Mouse (Mus musculus) testis, postnatal 14 days (tissue): ENCODE results near the gene Sec24c.
A peak's percentile ranks its signal among the peaks of the same experiment; 100 is the strongest.
"Not testable (repeated sequence)": the region's sequence is repeated elsewhere in the genome, so short reads cannot be mapped to it uniquely, and the experiment has no call there.

Experiments
- DNase-seq: peaks from one replicate; pipeline ENCODE4 v3.0.0; 2021; ENCODE audit warnings: low spot score

Sec24c gene

DNA sequence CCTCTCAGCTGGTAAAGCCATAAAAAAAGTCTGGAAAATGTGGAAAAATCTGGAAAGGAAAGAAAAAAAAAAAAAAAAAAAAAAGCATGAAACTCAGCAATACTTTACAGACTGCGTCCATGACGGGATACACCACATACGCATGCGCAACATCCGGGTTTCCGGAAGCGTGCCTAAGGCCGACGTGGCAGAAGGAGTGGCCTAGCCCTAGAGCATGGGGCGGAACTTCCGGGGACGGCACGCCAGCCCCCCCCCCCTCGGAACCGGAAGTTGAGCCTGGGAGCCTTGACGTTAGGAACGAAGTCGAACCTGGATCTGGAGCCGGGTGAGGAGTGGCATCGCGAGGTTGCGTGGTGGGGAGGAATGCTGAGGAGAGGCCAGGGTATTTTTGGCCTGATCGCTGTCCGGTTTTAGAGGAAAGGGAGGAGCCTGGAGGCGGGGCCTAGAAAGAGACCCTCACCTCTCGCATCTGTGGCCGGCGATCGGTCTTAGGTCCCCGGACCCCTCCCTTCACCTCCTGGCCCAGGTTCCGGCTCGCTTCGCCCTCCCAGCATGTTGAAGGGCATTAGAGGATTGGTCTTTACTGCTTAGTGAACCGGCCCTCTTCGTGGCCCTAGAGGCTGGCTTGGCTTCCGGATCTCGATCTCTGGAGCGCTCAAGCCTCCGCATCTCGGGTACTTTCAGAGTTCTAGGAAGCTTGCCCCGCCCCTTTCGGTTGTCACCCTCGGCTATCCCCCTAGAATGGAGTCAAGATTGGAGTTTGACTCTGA lies at the start of gene Sec24c:
TSS of gene Sec24c (plus strand) at position 245 of the 770 bp plus-strand sequence.
- DNase-seq, result peak; percentile 99

DNA sequence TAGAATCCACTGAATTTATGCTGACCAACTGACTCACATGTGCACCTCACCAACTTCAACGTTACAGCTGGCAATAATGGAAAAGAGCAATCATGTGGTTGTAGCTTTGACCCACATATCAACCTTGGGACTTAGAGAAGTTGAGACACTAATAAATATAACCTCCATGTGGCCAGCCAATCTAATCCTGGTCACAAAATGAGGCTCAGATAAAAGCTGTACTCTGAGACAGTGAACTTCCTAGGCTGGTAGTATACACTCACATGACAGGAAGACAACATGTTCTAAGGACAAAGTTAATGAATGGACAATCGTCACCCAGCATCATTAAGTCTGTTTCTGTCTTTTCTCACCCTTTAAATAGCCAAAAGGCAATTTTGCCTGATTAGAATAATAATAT lies 47.7 kb upstream of the Sec24c start:
- DNase-seq, result no peak

DNA sequence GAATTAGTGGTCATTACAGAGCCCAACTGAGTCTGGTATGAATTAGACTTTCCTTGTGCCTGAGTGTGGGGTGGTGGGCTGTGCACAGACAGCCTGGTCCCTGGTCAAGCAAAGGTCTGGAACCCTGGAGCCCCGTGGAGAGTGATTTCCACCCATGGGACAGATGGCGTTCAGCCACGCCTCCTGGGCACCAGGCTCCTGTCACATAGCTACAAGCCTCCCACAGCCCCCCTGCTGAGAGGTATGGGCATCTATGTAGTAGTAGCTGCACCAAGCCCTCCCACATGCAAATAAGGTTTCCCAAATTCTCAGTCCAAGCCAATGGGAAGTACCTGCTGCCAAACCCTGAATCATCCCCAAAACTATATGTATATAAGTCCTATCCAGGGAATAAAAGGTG lies 47.1 kb upstream of the Sec24c start:
- DNase-seq, result no peak

DNA sequence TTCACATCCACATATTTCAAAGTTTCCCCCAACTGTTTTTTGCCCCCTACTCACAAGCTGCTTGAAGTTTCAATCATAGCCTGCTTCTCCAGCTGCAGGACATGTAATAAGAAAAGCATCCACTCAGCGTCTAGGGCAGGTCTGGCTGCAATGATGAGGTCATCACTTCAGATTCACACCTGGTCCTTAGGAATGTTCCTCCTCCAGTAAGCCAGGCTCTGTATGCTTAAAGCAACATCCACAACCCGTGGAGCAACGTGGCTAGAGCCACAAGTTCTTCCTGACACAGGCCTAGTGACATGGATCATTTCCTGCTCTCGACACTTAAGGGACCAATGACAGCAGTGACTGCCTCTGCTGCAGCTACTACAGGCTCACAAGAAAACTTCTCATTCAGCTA lies 42.9 kb upstream of the Sec24c start:
- DNase-seq, result no peak

DNA sequence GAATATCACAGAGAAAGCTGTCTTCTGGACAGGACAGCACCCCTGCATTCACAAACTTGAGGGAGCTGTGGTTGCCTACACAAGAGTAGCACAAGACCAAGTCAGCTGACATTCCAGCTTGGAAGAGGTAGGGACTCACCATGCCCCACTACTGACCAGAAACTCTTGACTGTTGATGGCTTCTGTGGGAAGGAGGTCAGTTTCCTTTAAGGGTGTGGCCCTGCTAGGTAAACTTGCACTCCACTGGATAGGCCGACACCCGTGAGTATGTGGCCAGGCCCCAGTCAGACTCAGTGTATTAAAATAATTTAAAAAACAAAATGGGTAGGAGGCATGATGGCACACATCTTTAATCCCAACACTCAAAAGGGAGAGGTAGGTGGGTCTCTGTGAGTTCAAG lies 38.6 kb upstream of the Sec24c start:
- no peak for DNase-seq

DNA sequence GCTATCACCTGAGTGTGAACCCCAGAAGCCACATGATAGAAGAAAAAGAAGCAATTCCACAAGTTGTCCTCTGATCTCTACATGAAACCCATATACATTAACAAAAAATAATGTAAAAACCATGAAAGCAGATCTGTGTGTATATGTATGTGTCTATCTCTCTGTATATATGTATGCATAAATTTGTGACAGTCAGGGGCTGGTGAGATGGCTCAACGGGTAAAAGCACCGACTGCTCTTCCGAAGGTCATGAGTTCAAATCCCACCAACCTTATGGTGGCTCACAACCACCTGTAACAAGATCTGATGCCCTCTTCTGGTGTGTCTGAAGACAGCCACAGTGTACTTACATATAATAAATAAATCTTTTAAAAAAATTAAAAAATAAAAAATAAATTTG lies 37.1 kb upstream of the Sec24c start:
- DNase-seq, result not testable (repeated sequence)

DNA sequence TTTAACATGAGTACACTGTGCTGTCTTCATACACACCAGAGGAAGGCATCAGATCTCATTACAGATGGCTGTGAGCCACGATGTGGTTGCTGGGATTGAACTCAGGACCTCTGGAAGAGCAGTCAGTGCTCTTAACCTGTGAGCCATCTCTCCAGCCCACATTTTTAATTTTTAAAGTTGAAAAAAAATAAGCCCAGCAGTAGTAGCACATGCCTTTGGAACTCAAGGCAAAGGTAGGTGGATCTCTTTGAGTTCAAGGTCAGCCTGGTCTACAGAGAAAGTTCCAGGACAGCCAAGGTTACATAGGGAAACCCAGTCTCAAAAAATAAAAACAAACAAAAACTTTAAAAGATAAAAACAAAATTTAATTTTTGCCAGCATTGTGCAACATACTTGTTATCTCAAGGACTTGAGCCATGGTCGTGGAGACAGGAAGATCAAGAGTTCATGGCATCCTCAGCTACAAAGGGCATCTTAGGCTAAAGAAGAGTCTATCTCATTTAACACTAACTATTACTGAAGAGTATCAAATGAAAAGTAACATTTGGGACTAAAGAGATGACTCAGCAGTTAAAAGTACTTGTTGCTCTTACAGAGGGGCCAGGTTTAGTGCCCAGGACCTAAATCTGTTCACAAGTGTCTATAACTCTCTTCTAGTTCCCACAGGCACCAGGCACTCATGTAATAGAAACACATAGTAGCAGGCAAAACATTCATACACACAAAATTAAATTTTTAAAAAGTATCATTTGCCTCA lies 36.1 kb upstream of the Sec24c start:
- no peak for DNase-seq

DNA sequence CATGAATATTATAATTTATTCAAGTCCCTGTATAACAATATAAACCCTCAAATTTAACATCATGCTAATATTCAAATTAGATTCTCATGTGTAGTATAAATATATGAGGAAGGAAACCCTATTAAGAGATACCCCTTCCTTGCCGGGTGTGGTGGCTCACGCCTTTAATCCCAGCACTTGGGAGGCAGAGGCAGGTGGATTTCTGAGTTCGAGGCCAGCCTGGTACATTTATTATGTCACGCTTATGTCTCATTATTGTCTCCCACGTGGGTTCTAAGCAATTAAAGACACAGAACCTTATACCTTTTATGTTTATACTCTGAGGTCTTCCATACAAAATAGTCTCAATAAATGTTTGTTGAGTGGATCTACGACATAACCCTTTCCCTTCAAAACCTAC lies 35.4 kb upstream of the Sec24c start:
- no peak for DNase-seq

DNA sequence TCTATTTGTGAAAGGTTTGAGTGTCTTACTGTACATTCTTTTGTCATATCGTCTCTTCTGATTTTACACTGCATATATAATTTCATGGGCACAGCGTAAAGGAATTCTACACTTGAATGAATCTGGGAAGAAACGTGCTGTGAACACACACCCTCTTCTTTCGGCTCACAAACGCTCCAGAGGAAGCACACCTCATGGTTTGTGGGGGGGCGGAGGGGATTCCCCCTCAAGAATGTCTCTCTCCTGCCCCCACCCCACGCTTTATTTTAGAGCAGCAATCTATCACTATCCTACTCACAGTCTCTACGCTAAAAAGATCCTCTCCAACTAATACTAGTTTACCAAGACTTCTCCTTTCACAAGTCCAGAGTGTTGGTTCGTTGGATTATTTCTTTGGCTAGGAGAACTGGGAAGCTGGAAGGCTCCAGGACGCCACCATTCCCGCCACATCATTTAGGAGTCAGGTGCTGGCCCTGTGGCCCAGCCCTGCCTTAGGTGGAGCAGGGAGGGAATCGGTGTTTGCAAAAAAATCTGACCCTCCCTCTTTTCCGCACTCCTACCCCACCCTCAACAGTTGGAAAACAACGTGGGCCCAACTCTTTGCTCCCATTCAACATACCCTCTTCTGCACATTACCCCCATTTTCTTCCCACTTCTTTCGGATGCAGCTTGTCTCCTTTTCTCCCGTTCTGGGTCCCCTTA lies 34.0 kb upstream of the Sec24c start:
- DNase-seq, result no peak

DNA sequence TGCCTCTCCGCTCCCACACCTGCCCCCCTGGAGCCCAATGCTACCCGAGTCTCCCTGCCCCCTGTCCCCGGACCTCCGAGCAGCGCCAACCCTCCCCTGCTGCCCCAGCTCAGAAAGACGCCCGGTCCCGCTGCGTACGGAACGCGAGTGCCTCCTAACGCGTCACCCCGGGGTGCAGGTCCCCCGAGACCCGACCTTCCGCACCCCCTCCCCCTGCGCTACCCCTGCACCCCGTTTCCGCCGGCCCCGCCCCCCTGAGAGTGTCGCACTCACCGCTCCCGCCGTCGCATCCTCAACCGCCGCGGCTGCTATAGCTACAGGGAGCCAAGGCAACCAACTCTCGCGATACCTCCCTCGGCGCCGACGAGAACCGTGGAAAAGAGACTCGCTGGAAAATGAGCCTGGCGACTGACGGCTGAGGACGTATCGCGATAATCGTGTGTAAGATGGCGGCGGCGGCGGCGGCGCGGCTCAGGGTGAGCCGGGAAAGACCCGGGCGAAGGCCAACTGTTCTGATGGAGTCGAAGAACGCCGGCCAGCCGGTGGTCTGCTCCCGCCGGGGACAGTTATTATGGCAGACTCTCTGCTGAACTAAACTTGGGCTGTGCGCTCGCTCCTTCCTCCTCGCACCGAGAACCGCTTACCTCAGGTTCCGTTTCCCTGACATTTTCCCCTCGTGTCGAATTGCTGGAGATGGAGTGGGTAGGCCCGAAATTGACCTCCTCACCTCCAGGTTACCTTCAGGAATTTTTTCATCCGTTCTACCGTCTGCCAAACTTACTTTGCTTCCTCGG lies 33.3 kb upstream of the Sec24c start, which contains the start of gene Usp54:
TSS of gene Usp54 (minus strand) at position 420 of the 794 bp plus-strand sequence.
- DNase-seq, result peak; percentile 97

DNA sequence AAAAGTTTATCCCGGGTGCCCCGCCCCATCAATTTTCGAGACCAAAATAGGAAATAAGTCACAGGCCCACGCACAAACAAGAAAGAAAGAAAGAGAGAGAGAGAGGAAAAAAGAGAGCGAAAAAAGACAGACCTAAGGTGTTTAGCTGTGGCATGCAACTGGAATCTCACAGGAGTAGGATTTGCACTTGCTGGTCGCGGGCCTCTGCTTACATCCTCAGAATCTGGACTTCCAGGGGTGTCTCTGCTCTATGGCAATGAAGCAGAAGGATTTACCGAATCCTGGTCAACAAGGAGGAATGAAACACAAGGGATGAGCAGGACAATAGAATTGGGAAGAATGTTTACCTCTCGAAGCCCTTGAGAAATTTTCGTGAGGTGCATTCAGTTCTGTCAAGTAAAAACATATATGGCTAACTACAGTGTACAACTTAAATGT lies 32.7 kb upstream of the Sec24c start:
- no peak for DNase-seq

DNA sequence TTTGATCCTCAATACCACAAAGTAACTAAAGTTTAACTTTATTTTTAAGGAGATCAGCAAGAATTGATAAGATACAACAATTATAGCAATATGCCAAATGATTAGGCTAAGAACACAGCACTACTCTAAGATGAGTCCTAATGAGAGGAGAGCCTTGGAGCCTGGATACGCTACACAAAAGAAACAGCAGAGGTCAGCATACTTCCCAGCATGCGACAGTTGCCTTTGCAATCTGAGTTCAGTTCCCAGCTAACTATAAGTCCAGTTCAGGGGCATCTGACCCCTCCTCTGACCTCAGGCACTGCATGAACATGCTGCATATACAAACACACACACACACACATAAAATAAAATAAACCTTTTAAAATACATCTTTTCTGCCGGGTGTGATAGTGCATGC lies 28.6 kb upstream of the Sec24c start:
- no peak for DNase-seq

DNA sequence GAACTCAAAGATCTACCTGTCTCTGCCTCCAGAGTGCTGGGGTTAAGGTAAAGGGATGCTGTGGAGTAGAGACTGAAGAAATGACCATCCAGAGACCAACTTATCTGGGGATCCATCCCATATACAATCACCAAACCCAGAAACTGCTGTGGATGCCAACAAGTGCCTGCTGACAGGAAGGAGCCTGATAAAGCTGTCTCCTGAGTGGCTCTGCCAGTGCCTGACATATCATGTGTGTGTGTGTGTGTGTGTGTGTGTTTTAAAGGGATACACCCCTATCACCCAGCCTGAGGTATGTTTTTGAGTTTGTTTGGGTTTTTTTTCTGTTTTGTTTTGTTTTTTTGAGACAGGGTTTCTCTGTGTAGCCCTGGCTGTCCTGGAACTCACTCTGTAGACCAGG lies 27.7 kb upstream of the Sec24c start:
- DNase-seq, result no peak

DNA sequence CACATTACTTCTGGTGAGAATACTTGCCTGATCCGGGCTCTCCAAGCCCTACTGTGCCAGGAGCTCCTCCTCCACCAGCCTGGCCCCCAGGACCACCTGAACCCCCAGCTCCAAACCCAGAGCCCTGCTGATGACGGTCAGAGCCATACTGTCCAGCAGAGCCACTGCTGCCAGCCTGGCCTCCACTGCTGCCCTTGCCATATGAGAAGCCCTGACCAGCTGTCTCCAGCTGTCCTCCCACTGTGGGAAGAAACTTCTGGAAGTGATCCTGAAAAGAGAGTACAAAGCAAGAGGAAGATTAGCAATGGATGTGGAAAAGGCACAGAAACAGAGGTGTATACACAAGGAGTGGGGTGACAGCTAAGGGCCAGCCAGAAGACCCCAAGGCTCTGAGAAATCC lies 23.1 kb upstream of the Sec24c start:
- no peak for DNase-seq

DNA sequence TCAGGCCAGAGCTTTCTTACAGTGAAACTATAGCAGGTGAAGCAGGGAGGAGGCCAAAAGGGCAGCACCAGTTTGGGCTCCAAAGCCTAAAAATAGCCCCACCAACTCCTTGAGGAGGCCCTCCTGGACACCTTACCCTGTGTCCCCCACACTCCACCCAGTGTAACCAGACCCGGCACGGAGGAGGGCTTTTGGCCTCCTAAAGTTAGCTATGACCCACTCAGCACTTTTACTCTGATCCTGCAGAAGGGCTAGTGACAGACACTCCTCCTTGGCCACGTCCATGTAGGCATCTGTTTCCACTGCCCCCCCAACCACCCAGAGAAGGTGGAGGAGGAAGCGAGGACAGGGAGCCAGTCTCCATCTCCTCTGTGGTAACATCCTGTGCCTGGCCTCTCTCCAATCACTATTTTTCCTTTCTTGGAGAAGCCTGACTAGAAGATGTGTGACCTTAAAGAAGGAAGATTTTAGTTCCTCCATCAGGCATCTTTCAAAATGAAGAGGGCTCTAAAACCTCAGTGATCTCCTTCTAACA lies 22.3 kb upstream of the Sec24c start:
- no peak for DNase-seq

DNA sequence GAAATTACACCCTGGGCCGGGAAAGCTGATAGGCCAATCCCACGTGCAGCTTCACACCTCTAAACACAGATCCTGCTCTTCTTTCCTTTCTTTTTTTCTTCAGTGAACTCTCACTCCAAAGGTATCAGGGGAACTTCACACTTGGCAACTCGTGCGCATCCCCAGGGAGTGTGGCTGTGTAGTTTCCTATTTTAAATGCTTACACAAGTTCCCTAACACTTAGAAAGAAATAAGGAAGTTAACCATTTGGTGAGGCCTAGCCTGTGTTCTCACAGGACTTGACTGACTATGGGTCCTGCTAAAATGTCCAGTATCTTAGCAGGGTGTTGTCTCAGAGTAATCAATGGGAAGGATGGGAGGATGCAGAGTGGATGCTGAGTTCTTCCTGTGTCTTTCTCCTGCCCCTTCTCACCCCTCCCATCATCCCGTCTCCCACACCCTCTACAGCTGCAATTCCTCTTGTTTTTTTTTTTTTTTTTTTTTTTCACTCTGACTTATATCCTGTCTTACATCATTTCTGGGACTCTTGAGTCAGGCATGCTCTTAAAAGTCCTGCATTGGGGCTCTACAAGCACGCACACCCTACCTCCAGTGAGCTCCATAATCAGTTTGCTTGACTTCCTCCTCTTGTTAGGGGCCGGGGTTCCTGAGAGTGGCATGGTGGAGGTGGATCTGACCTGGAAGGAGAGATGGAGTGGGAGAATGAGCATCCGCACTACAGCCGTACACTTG lies 19.3 kb upstream of the Sec24c start:
- no peak for DNase-seq

DNA sequence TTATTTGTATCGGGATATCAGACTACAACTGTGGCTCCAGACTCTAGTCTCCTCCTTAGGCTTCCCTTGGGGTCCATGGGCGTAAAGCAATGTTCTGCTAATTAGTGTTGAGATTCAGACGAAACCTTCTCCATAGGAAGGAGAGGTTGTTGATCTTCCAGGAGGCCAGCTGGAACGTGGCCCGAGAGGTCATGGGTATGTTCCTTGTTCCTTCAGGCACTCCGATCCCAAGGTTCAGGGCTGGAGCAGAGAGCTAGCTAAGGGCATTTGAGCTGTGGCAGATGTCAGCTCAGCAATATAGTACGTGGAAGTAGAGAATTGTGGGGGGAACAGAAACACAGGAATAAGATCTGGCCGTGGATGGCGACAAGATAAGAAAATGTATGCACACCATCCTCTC lies 18.4 kb upstream of the Sec24c start:
- no peak for DNase-seq

DNA sequence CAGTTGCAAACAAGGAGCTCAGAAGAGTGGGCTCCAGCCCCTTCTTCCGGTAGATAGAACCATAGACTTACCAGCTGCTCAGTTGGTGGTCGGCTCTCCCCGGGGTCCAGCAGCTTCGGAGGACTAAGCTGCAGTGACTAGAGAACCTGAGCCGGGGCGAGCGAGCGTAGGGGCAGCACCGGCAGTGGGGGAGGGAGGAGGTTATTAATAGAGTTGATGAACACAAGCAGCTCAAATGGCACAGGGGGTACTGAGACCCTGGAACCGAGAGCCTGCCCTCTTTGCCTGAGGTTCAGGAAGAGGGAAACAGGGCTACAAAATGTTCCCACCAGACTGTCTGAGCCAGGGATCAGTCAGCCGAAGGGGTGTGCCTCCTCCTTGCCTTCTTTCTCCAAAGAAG lies 17.7 kb upstream of the Sec24c start, which contains the start of gene Myoz1:
TSS of gene Myoz1 (minus strand) at position 180 of the 400 bp plus-strand sequence.
- DNase-seq, result no peak

DNA sequence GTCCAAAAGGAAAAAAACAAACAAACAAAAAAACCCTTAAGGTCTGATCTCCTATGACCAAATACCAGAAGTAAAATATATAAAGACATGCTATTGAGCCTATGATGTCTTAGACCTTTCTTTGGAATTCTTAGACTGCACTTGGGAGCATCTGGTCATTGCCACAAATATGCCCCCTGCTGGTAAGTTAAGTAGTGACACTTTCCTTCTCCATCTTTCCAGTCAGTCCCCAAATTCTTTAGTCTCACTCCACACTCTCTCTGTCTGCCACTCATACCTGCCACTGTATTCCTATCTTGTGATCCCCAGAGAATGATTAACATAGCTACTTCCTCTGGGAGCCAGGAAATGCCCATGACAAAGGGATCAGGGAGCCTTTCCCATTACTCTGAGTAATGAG lies 15.8 kb upstream of the Sec24c start:
- DNase-seq, result no peak

DNA sequence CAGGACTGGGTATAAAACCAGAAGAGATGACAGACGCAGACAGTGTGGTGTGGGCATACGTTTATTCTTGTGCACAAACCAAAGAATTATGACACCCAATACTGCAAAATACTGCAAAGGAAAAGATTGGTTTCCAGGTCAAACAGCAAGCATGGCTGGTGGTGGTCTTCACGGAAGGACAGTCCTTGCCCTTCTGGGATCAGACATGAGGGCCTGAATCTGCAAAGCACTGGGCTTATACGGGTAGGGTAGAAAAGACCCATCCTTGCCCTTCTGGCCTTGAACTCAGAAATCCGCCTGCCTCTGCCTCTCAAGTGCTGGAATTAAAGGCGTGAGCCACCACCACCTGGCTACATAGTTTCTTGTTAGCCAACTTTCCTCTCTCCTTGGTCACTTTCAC lies 15.2 kb upstream of the Sec24c start:
- no peak for DNase-seq

DNA sequence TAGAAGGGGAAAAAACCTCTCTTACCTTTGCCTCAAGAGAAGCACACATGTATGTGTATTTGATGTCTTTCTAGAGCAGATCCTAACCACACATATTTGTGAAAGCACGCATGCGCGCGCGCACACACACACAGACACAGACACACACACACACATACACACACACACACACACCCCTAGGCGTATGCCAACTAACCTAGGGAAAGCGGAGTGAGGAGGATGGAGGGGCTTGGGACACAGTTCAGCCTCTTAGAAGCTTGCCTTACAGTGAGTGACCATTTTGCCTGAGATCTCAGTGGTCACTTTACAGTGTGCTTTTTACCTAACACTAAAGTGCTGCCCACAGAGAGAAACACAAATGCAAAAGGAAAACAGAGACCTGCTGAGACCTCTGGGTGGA lies 14.4 kb upstream of the Sec24c start:
- DNase-seq, result no peak
